Mouse (Mus musculus) myocyte (in vitro differentiated cells): ENCODE data around the gene Lzic.

Source experiments
- MAX ChIP-seq: IDR thresholded peaks from one replicate; pipeline ENCODE4 v1.6.1; 2011; ENCODE audit warnings: low read depth, mild to moderate bottlenecking, control low read depth
- MYOG ChIP-seq, 3 experiments: IDR thresholded peaks; one replicate each; pipeline ENCODE4 v1.6.1; 2011; ENCODE audit warnings: control low read depth in 2 of 3, low read depth in 2 of 3, mild to moderate bottlenecking in 2 of 3; ENCODE audit not compliant: insufficient read length in 2 of 3, control insufficient read depth in 1 of 3, insufficient read depth in 1 of 3
- POLR2A ChIP-seq: IDR thresholded peaks from one replicate; pipeline ENCODE4 v1.6.1; 2011; ENCODE audit warnings: low read depth, mild to moderate bottlenecking, control low read depth, moderate library complexity; ENCODE audit not compliant: insufficient read length
- TCF12 ChIP-seq: IDR thresholded peaks from one replicate; pipeline ENCODE4 v1.6.1; 2011; ENCODE audit warnings: mild to moderate bottlenecking, control low read depth; ENCODE audit not compliant: poor library complexity, insufficient read depth, severe bottlenecking
- USF1 ChIP-seq: IDR thresholded peaks from one replicate; pipeline ENCODE4 v1.6.1; 2011; ENCODE audit warnings: low read depth, mild to moderate bottlenecking, control low read depth, moderate library complexity

DNA sequence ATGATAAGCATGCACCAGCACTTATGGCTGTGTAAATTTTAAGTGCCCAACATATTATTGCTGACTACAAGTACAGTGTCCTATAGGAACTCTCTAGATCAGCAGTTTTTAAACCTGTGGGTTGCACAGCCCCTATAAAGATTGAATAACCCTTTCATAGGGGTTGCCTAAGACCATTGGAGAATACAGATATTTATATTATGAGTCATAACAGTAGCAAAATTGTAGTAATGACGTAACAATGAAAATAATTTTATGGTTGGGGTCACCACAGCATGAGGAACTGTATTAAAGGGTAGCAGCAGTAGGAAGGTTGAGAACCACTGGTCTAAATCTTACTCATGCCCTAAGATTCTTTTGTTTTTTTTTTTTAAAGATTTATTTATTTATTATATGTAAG, 25.6 kb upstream of the Lzic start:
- TF ChIP-seq USF1, result no peak
- TF ChIP-seq MYOG (IDR thresholded peaks at IDR 0.05; ENCODE audit: control insufficient read depth in 1 of 3, insufficient read depth in 1 of 3, insufficient read length in 2 of 3, low read depth in 2 of 3), result no peak
- TF ChIP-seq POLR2A, result no peak
- TF ChIP-seq TCF12, result no peak
- no peak for TF ChIP-seq MAX
